Mouse (Mus musculus): ENCODE results near the gene Mlana.

The Mlana gene

DNA sequence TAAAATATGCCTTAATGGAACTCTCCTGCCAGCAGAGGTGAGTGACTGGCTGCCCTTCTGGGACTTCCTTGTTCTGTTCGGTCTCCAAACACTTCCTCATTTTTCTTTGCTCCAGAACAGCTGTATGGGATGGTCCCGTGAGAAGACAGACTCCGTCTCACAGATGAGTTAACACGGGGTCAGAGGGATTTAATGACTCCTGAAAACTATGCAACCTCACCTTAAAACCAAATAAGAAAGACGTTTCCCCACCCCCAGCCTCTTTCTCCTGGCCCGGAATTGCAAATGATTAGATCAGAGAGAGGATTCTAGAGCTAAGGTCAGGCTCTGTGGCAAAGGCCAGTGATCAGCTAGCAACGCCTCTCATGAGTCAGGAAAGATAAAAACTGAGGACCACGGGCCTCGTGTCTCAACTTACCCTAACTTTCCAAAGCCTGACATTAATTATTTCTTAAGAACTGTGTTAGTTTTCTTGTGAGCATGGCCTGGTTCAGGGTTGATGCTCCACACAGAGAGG, 22.0 kb upstream of the Mlana start:
- peak; percentile 23 for DNase-seq (ENCODE audit: low read depth, low spot score)

DNA sequence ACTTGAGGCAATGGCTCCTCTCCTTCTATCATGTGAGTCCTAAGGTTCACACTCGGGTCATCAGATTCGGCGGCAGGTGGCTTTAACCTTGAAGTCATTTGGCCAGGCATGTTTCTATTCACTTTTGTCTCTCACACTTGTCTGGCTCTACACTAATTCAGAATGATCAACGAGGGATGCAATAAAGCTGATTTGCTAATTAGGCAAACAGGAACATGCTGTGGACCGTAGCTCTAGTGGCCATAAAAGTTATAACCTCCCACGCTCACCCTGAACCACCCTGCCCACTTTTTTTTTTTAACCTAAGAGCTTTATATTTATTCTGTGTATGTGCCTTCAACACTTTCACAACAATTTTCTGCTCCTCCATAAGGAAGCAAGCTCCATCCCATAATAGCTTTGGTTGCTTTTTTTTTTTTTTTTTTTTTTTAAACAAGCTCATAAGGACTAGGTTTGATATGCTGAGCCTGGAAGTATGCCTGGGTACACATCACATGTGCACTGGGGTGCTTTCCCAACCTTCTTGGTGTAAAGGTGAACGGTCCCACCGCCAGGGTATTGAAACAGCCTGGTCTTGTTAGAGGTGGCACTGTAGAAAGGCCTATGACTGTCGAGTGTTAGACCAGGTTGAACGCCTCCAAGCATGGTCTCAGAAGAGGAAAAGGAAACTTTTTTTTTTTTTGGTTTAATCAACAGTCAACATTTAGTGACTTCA, 21.0 kb upstream of the Mlana start:
- DNase-seq (ENCODE audit: low read depth, low spot score), result no peak

DNA sequence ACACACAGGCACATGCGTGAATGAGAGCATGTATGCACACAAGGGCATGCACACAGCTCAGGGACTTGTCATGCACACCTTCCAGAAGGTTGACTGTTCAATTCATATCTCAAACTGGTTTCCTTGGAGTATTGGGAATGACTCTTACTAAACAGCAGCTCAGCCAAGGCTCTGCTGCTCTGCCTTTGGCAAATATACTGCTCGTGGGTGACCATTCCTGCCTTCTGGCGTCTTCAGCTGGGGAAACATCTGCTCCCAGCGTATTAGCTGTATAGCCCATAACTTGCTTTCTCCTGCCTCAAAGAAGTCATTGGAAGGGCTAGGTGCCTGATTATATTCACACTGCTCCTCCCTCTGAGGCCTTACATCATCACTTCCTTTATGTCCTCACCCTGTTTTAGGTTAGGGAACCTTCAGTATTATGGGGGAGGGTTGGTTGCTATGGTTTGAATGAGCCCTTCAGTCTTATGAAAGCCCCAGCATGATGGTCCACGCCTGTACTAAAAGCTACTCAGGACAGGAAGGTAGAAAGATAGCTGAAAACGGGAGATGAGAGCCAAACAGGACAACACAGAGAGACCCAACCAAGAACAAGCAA, 19.3 kb upstream of the Mlana start:
- no peak for DNase-seq (ENCODE audit: low read depth, low spot score)

DNA sequence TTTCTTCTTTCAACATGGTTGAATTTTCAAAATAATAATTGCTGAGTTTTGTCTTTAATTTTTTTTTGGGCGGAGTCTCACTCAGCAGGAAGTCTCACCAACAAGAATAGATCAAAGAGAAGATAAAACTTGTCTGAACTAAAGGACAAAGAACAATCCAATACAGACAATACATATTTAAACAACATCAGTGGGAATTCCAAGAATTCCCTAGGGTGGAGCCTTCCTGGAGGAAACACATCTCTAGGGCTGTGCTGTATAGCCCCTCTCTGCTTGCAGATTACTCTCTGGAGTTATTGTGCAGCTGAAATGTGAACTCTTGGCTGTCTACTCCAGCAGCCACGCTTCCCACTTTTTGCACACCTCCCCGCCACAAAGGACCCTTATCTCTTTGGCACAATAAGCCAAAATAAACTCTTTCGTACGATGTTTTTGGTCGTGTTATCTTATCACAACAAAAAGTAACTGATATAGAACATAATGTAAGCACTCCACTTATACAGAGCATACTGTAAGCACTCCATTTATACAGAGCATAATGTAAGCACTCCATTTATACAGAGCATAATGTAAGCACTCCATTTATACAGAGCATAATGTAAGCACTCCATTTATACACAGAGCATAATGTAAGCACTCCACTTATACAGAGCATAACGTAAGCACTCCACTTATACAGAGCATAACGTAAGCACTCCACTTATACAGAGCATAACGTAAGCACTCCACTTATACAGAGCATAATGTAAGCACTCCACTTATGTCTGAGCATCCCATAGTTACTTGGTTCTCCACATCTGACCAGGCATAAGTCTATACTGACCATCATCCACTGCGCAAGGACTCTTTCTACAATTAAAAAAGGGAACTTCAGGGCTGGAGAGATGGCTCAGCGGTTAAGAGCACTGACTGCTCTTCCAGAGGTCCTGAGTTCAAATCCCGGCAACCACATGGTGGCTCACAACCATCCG, 17.2 kb upstream of the Mlana start:
- DNase-seq (ENCODE audit: low read depth, low spot score), result peak; percentile 36

DNA sequence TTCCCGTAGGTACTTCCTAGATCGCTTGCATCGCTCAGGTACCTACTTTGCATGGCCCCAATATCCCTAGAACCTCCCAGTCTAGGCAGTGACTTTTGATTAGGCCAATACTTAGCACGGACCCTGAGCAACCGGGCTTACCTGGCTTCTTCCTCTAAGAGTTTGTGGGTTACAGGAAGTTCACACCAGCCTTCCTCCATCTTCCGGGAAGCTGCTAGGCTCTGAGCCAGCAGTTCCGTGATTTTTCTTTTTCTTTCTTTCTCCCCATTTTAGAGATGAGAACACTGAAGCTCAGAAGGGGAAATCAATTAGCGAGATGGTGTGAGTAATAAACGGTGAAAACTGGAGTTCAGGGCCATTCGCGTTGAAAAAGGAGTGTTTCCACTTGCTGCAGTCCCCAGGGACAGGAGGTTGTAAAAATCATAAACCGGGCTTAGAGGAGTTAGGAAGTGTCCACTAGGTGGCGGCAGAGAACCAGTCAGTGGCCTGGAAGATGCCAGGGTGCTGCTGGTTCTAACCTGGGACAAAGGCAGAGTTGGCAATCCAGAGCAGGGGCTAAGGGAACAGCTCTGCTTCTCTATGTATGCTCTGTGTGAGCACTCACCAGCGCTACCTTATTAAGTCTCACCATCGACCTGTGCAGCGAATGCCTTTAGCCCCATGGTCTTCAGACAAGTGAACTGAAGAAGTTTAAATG, 13.6 kb upstream of the Mlana start:
- DNase-seq (ENCODE audit: low read depth, low spot score), result peak; percentile 83

DNA sequence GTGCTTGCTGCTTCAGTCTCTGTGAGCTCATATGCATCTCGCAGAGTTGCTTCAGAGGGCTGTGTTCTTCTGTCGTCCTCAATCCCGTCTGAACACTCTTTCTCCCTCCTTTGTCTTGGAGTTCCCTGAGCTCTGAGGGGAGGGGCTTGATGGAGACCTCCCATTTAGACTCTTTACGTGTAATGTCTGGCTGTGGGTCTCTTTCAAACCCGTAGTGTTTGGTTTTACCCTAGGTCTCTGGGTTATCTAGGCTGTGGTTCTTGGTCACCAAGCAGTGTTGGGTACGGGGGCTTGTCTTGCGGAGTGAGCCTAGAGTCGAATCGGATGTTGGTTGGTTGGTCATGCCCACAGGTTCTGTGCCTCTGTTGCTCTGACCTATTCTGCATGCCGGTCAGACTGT, 2.6 kb upstream of the Mlana start:
- no peak for DNase-seq (ENCODE audit: low read depth, low spot score)

DNA sequence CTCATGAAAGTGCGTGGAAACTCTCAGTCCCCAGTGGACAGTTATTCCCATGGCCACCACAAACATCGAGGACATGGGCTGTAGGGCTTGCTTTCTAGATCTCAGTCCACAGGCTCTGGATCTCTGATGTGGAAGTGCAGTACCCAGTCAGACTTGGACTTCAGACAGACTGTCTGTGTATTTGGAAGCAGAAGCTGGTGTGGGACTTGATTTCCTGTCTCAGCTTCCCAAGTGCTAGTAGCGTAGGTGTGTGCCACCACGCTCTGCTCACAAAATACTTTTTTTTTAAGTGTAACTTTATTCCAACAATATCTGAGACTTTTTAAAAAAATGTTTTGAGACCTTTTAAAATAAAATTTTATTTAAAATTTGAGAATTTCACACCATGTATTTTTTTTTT, 1.3 kb upstream of the Mlana start:
- DNase-seq (ENCODE audit: low read depth, low spot score), result no peak

DNA sequence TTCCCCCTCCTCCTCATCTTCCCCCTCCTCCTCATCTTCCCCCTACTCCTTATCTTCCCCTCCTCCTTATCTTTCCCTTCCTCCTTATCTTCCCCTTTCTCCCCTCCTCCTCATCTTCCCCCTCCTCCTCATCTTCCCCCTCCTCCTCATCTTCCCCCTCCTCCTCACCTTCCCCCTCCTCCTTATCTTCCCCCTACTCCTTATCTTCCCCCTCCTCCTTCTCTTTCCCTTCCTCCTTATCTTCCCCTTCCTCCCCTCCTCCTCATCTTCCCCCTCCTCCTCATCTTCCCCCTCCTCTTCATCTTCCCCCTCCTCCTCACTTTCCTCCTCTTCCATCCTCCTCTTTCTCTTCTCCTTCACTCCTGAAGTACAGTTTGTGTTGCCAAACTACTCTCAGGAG, 784 bp upstream of the Mlana start:
- DNase-seq (ENCODE audit: low read depth, low spot score), result no peak

DNA sequence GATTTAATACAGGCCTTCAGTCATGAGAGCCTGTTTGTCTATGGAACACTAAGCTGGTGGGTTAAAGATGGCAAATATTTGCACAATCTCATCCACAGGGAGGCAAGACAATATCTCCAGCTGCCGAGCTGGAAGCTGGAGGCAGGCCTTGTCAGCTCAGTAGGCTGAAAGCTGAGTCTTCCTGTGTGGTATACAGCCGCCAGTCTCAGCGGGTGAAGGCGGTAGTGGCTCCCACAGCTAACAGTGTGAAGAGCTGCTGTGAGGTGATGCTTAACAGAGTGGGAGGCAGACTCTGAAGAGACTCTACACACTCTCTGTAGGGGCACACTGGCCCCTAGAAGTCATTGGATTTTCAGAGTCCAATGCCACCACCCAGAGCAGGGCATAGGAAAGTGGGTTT, 4.1 kb downstream of the Mlana start:
- DNase-seq (ENCODE audit: low read depth, low spot score), result no peak

DNA sequence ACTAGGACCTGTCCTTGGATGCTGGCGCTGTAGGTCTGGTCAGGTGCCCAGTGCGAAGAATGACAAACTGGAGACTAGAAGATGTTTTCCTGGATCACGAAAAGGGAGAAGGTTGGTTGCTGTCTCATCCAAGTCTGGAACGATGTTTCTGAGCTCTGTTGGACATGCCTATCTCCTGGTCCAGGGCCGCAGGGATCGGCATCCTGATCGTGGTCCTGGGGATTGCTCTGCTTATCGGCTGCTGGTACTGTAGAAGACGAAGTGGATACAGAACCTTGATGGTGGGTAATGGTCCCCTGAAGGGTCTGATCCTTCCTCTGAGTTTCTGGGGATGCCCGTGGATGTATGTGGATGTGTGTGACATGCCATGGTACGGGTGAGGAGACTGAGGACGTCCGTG, 6.8 kb downstream of the Mlana start:
- DNase-seq (ENCODE audit: low read depth, low spot score), result peak; percentile 25

DNA sequence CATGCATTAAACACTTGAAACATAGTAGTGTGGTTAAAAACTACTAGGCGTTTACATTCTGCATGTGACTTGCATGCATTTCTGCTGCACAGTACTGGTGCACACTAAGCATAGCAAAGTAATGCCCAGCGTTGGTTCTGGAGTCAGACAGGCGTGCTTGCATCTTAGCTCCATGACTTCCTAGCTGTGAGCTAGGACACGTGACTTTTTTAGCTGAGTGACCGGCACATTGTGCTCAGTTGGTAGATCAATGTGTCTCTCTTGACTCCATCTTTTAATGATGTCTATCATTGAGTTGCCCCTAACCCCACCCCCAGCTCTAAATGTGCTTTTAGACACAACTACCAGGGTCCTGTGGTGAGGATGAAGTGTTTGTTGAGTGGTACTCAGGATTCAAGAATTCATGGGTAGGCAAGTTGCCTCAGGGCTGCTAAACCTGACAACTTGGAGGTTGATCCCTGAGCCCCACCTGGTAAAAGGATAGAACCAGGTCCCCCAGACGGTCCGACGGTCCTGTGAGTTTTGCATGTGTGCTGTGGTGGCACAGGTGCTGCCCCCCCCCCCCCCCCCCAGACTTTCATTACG, 9.8 kb downstream of the Mlana start:
- DNase-seq (ENCODE audit: low read depth, low spot score), result no peak

DNA sequence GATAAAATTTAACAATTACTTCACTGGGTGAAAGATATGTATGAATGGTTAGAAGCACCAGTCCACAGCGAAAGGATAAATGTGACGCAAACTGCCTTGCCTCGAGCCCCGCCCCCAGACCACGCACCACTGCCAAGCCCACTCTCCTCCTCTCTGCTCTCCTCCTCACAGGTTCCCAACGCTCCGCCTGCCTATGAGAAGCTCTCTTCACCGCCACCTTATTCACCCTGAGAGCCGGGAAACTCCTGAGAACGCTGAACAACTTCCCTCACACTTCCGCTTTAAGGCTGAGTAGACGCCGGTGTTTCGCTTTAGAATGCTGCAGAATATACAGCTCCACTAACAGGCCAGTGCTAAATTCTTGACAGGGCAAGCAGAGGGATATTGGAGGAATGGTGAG, 10.4 kb downstream of the Mlana start:
- no peak for DNase-seq (ENCODE audit: low read depth, low spot score)

DNA sequence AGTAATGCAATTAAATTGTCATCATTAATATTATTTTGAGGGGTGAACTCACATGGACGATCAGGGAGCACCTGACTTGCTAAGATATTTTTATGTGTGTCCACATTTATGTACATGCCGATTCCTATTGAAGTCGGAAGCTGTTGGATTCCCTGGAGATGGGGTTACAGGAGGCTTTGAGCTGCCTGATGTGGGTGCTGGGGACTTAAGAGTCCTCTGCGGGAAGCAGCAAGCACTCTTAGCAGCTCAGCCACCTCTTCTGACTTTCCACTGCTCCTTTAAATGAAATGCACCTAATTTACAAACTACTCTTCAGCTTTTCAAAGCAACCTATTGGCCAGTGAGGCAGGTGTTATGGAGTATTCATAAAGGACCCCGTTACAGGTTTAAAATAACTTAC, 10.8 kb downstream of the Mlana start:
- no peak for DNase-seq (ENCODE audit: low read depth, low spot score)

DNA sequence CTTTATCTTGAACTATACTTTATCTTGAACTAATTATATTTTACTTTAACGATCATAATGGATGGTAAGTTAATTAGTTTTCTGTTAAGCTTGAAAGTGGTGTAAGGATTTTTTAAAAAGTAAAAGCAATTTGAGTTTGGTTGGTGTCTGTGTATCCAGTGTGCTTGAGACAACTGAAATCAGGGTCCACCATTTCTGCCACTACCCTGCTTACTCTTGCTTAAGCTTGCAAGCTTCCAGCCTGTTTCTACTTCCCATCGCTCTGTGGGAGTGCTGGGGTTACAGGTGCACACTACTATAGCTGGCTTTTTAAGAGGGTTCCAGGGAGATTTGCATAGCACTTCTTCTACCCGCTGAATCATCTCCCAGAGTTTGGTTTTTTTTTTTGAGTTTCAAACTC, 11.8 kb downstream of the Mlana start:
- no peak for DNase-seq (ENCODE audit: low read depth, low spot score)

DNA sequence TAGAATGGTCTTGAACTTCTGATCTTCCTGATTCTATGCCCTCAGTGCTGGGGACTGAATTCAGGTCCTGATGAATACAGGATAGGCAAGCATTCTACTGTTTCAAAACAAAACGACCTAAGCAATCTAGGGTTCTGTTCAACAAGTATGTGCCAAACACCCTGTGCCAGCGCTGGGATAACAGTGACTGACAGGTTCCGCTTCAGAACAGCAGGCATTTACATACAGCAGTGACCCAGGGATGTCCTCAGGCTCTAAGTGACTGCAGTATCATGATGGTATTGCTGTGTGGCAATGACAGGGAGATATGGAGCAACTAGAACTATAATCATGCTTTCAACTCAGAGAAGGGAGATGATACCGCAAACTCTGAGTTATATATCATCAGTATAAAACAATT, 15.8 kb downstream of the Mlana start:
- no peak for DNase-seq (ENCODE audit: low read depth, low spot score)

DNA sequence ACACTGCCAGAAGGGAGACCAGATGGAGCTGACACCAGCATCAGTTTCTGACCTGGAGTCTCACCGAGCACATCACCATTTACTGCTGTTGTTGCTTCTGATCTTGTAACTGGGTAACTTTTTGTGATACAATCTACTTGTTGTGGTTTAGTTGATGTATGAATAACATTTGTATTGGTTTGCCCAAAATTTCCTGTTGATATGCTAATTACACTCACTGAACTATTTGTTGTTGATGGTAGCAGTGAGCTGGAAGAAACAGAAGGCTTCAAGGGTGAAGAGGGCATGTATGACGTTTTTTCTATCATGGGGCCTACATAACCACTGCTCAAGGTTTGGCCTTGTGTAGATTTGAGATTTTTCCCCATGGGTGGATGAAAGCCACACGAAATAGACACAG, 20.2 kb downstream of the Mlana start:
- DNase-seq (ENCODE audit: low read depth, low spot score), result no peak

DNA sequence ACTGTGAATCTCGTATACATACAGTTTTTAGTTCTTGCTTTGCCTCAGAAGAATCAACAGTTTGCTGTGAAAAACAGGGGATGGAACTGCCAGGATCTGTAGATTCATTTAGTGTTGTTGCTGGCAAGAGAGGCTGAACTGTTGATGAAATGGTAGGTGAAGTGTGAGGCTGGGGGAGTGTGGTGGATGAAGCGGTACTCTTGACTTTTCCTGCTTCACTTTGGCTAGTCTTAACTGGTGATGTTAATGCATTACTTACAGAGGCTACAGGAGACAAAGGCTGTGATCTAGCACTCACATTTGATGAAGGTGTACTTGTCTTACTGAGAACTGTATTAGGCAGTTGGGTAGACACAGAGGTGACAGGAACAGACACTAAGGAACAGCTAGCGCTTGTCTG, 20.9 kb downstream of the Mlana start:
- no peak for DNase-seq (ENCODE audit: low read depth, low spot score)

DNA sequence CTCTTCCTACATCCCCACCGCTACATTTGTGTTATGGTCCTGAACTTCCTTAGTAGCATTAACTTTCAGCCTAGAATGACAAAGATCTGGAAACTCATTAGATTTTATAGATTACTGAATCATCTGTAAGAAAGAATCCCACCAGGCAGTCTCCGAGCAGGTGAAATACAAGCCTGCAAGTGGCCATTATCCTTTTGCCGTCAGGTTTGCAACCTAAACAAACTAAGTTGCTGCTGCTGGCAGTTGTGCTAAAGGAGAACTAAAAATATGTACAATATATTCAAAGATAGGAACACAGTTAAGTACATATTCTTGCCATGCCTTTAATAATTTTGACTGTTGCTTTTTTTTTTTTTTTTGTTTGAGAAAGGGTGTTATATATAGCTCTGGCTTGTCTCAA, 37.8 kb downstream of the Mlana start:
- DNase-seq (ENCODE audit: low read depth, low spot score), result no peak

DNA sequence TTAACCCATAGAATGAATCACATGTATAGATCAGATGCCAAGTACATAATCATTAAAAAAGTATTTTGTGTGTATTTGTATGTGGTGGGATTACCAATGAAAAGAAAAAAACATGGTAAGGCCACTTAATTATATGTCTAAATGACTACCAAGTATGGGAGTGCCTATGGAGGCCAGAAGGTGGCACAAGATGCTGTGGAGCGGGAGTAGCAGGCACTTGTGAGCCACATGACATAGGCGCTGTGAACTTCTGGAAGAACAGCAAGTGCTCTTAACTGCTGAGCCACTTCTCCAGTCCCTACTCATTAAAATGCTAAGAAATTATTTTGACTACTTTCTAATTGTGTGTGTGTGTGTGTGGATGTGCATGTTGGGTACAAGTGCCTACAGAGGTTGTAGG, 42.0 kb downstream of the Mlana start:
- DNase-seq (ENCODE audit: low read depth, low spot score), result peak; percentile 48

DNA sequence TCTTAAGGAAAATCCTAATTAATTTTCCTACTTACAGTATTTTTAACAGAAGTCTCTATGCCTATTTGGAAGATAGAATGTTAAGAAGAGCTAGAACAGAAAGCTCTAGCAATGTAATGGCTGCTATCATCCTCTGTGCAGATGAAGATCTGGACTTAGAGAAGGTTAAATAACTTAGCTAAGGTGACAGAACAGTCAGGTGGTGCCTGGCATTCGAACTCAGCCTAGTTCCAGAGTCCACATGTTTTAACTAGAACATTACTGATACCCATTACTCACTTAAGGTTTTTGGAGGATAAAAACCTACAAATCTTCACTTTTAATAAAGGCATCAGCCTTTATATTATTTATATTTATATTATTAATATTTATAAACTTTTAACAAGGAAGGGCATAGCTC, 43.0 kb downstream of the Mlana start:
- DNase-seq (ENCODE audit: low read depth, low spot score), result no peak

DNA sequence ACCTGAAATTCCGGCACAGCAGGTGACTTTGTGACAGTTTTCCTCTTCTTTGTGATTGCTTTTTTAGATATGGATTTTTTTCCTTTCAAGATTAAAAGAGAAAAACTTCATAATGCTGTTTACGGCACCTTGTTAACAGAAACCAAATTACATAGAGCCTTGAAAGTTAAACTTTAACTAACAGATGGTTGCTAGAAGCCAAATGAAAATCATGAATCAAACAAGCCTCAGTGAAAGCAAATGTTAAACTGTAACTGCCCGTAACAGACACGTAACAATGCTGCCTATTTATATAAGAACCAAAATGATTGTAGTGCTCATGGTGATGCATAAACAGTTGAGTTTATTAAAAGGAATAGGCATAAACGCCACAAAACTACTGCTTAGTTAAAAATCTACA, 45.9 kb downstream of the Mlana start:
- DNase-seq (ENCODE audit: low read depth, low spot score), result no peak
